Mouse (Mus musculus) layer of hippocampus, postnatal 14 days (tissue): Measurements from ENCODE around the gene Sh3glb1. TPM values are rescaled to one million over a fixed set of nuclear protein-coding genes. Genes with fewer than 3 reads are reported as not detected.

Source experiments
- total RNA-seq, 2 experiments: library from RNA; stranded (reverse); gene quantifications; 2 replicates each; pipeline ENCODE4 v1.2.3; 2021

Gene Sh3glb1
- total RNA-seq, 2 experiments from 2014 or later: 89.0 to 90.8 TPM

Other genes with a start within 250 kb of the Sh3glb1 start
- gene Hs2st1, start 150.2 kb downstream of the Sh3glb1 start, total RNA-seq: 10 to 100 TPM; 45.1 to 45.9 TPM
- 100 to 1,000 TPM; 296 to 301 TPM for gene Selenof, start 150.0 kb downstream of the Sh3glb1 start, total RNA-seq
- under 1 TPM; 0.60 to 0.72 TPM for gene Clca3a1, start 40.6 kb upstream of the Sh3glb1 start, total RNA-seq
- gene Clca3a2, start 99.2 kb upstream of the Sh3glb1 start, total RNA-seq: 1 to 10 TPM in 1 of 2 experiments, under 1 TPM in 1; 0.55 to 1.2 TPM
- not detected for gene Clca3b, start 129.0 kb upstream of the Sh3glb1 start, total RNA-seq
- gene Clca4b, start 212.2 kb upstream of the Sh3glb1 start, total RNA-seq: not detected